Mouse (Mus musculus) ES-E14 (cell line): ENCODE data around the gene Fut8. TPM values are rescaled to one million over a fixed set of nuclear protein-coding genes. Genes with fewer than 3 reads are reported as not detected.

Source experiments
- DNase-seq: peaks from one replicate; pipeline ENCODE4 v3.0.0-alpha.2; 2013; ENCODE audit warnings: low read depth, low spot score
- H3K27ac ChIP-seq: 2 replicates; pipeline ENCODE4 v1.5.1; 2012; ENCODE audit warnings: low read depth, mild to moderate bottlenecking, low read length, moderate library complexity, mixed read lengths; ENCODE audit not compliant: poor library complexity, insufficient read depth, severe bottlenecking
- H3K36me3 ChIP-seq: 2 replicates; pipeline ENCODE4 v1.6.1; 2012; ENCODE audit warnings: mild to moderate bottlenecking, low read length, moderate library complexity, mixed read lengths; ENCODE audit not compliant: control insufficient read depth, poor library complexity, insufficient read depth, severe bottlenecking
- H3K4me1 ChIP-seq, 2 experiments: fragments of 150-350 bp in 1 of 2; sonication (generic) in 1 of 2; 2 replicates each; pipeline ENCODE4 v1.6.1; 2012; ENCODE audit warnings: low read length in 2 of 2, mild to moderate bottlenecking in 1 of 2, mixed read lengths in 1 of 2; ENCODE audit not compliant: control insufficient read depth in 2 of 2, insufficient read depth in 2 of 2, poor library complexity in 1 of 2
- H3K4me3 ChIP-seq, 2 experiments: fragments of 150-350 bp in 1 of 2; sonication (generic) in 1 of 2; 2 replicates each; pipeline ENCODE4 v1.5.1; 2012; ENCODE audit warnings: low read length in 2 of 2, low read depth in 1 of 2, mild to moderate bottlenecking in 1 of 2, mixed read lengths in 1 of 2; ENCODE audit not compliant: insufficient read depth in 1 of 2, poor library complexity in 1 of 2, severe bottlenecking in 1 of 2
- H3K9ac ChIP-seq: 2 replicates; pipeline ENCODE4 v1.6.1; 2012; ENCODE audit warnings: low read depth, mild to moderate bottlenecking, low read length, mixed read lengths; ENCODE audit not compliant: poor library complexity, insufficient read depth, severe bottlenecking
- H3K9me3 ChIP-seq: fragments of 150-350 bp; sonication (generic); 2 replicates; pipeline ENCODE4 v1.6.1; 2012; ENCODE audit warnings: low read depth, mild to moderate bottlenecking, low read length; ENCODE audit not compliant: control insufficient read depth, insufficient read depth
- CHD2 ChIP-seq: IDR thresholded peaks from 2 replicates; pipeline ENCODE4 v1.6.1; 2014; ENCODE audit warnings: mild to moderate bottlenecking, low read depth, low read length, inconsistent platforms
- HCFC1 ChIP-seq: IDR thresholded peaks from 2 replicates; pipeline ENCODE4 v1.6.1; 2012; ENCODE audit warnings: low read length, inconsistent platforms, borderline replicate concordance; ENCODE audit not compliant: insufficient read depth
- MAFK ChIP-seq: IDR thresholded peaks from 2 replicates; pipeline ENCODE4 v1.6.1; 2014; ENCODE audit warnings: mild to moderate bottlenecking, low read depth, low read length, inconsistent platforms; ENCODE audit not compliant: insufficient read depth
- ZC3H11A ChIP-seq: IDR thresholded peaks from 2 replicates; pipeline ENCODE4 v1.6.1; 2012; ENCODE audit warnings: low read depth, mild to moderate bottlenecking, inconsistent platforms, low read length, borderline replicate concordance
- ZNF384 ChIP-seq: IDR thresholded peaks from 2 replicates; pipeline ENCODE4 v1.6.1; 2012; ENCODE audit warnings: low read depth, low read length, inconsistent platforms
- in situ Hi-C, 2 experiments: fragments of 600-800 bp; cut with MboI; formaldehyde crosslinking; loops; one replicate each; pipeline ENCODE4 v1.15.1; 2025; ENCODE audit warnings: low sequenced_read_pairs in 2 of 2, inconsistent platforms in 1 of 2; ENCODE audit not compliant: unreplicated experiment in 2 of 2
- total RNA-seq: library from RNA; depleted of rRNA; stranded (reverse); fragments of 300-350 nt; gene quantifications from 2 replicates; pipeline ENCODE4 v1.2.3, GENCODE M21; 2012

Gene Fut8
- total RNA-seq, 1 experiment: 26.3 TPM

- Histone ChIP-seq H3K9me3 (0 out of 2 replicates have a peak, but pooled peaks cover 1% of the 10 kb centered on the region), H3K36me3 (no peaks in the 10 kb centered on the region), H3K4me3 (no peak overlapping the region), H3K9ac (no peak overlapping the region), H3K27ac (no peak overlapping the region), H3K4me1 (peaks cover 0 to 11% of the 10 kb centered on the region in 2 experiments; a peak in 2 of 4 replicates)
- in situ Hi-C loops: no loop called here
- no peak for TF ChIP-seq ZNF384
- TF ChIP-seq HCFC1: no peak
- no peak for TF ChIP-seq CHD2
- no peak for TF ChIP-seq MAFK
- no peak for TF ChIP-seq ZC3H11A
- DNase-seq: no peak
Observed at GRCm38 (mm10) chr12:77192714-77193113, 45.2 kb upstream of the Fut8 start.

- no peak for DNase-seq
- no peak for TF ChIP-seq MAFK
- no peak for TF ChIP-seq HCFC1
- Histone ChIP-seq H3K9ac (no peak overlapping the region), H3K4me1 (peaks cover 0 to 11% of the 10 kb centered on the region in 2 experiments; a peak in 2 of 4 replicates), H3K27ac (no peak overlapping the region), H3K4me3 (no peak overlapping the region), H3K36me3 (no peaks in the 10 kb centered on the region), H3K9me3 (0 out of 2 replicates have a peak, but pooled peaks cover 1% of the 10 kb centered on the region)
- in situ Hi-C loops: no loop called here
Observed at GRCm38 (mm10) chr12:77193225-77193716, 44.7 kb upstream of the Fut8 start.

GRCm38 (mm10) chr12:77195044-77195443 is 42.9 kb upstream of the Fut8 start:
- H3K27ac ChIP-seq: no peak overlapping the region
- H3K4me1 ChIP-seq: peaks cover 0 to 7% of the 10 kb centered on the region in 2 experiments; a peak in 2 of 4 replicates
- 0 out of 2 replicates have a peak, but pooled peaks cover 1% of the 10 kb centered on the region for H3K9me3 ChIP-seq
- TF ChIP-seq ZNF384 (no peak), MAFK (no peak), HCFC1 (no peak), ZC3H11A (no peak), CHD2 (no peak)
- no peak overlapping the region for H3K9ac ChIP-seq
- H3K36me3 ChIP-seq: no peaks in the 10 kb centered on the region
- no peak overlapping the region for H3K4me3 ChIP-seq
- DNase-seq: no peak
- in situ Hi-C loops: no loop called here

GRCm38 (mm10) chr12:77196529-77197095 is 41.3 kb upstream of the Fut8 start:
- peaks cover 0 to 3% of the 10 kb centered on the region in 2 experiments; a peak in 2 of 4 replicates for H3K4me1 ChIP-seq
- H3K36me3 ChIP-seq: no peaks in the 10 kb centered on the region
- no peak overlapping the region for H3K27ac ChIP-seq
- H3K4me3 ChIP-seq: no peak overlapping the region
- 0 out of 2 replicates have a peak, but pooled peaks cover 1% of the 10 kb centered on the region for H3K9me3 ChIP-seq
- H3K9ac ChIP-seq: no peak overlapping the region
- TF ChIP-seq ZC3H11A: no peak
- no peak for TF ChIP-seq MAFK
- no peak for TF ChIP-seq ZNF384
- TF ChIP-seq HCFC1: no peak
- no peak for TF ChIP-seq CHD2
- DNase-seq: no peak
- in situ Hi-C loops: no loop called here

GRCm38 (mm10) chr12:77197121-77197599 is 40.8 kb upstream of the Fut8 start:
- TF ChIP-seq MAFK (no peak), CHD2 (no peak), ZC3H11A (no peak), HCFC1 (no peak)
- no peaks in the 10 kb centered on the region for H3K36me3 ChIP-seq
- in situ Hi-C loops: no loop called here
- no peak overlapping the region for H3K9ac ChIP-seq
- DNase-seq: no peak
- H3K4me3 ChIP-seq: no peak overlapping the region
- H3K9me3 ChIP-seq: 0 out of 2 replicates have a peak, but pooled peaks cover 1% of the 10 kb centered on the region
- H3K4me1 ChIP-seq: peaks cover 0 to 3% of the 10 kb centered on the region in 2 experiments; a peak in 2 of 4 replicates
- H3K27ac ChIP-seq: no peak overlapping the region
